Mouse (Mus musculus) lung, postnatal 0 days (tissue): ENCODE measurements around the gene Pfas. TPM values are rescaled to one million over a fixed set of nuclear protein-coding genes. Genes with fewer than 3 reads are reported as not detected.
A peak's percentile ranks its signal among the peaks of the same experiment; 100 is the strongest.

Source experiments
- ATAC-seq: fragments of 200-750 bp; cut with Nextera tagmentation; 2 replicates; pipeline ENCODE4 v1.8.0; 2017; ENCODE audit warnings: moderate library complexity
- DNase-seq: peaks from one replicate; pipeline ENCODE4 v3.0.0-alpha.2; 2016; ENCODE audit warnings: low spot score
- H3K27ac ChIP-seq: fragments of 300-500 bp; sonication (generic); 2 replicates; pipeline ENCODE4 v1.5.1; 2014; ENCODE audit warnings: antibody characterized with exemption, mild to moderate bottlenecking, low read length, mixed read lengths
- H3K27me3 ChIP-seq: fragments of 300-500 bp; sonication (generic); replicated peaks from 2 replicates; pipeline ENCODE4 v1.6.1; 2014; ENCODE audit warnings: low read length, mixed read lengths; ENCODE audit not compliant: insufficient read depth
- H3K36me3 ChIP-seq: fragments of 300-500 bp; sonication (generic); 2 replicates; pipeline ENCODE4 v1.6.1; 2014; ENCODE audit warnings: low read length, mixed read lengths; ENCODE audit not compliant: insufficient read depth
- H3K4me1 ChIP-seq: fragments of 300-500 bp; sonication (generic); 2 replicates; pipeline ENCODE4 v1.6.1; 2014; ENCODE audit warnings: antibody characterized with exemption, low read depth, low read length, mixed read lengths; ENCODE audit not compliant: insufficient read depth
- H3K4me2 ChIP-seq: fragments of 300-500 bp; sonication (generic); replicated peaks from 2 replicates; pipeline ENCODE4 v1.6.1; 2014; ENCODE audit warnings: low read depth, mild to moderate bottlenecking, low read length, moderate library complexity, mixed read lengths
- H3K4me3 ChIP-seq: fragments of 300-500 bp; sonication (generic); 2 replicates; pipeline ENCODE4 v1.5.1; 2014; ENCODE audit warnings: low read depth, low read length
- H3K9ac ChIP-seq: fragments of 300-500 bp; sonication (generic); replicated peaks from 2 replicates; pipeline ENCODE4 v1.6.1; 2014; ENCODE audit warnings: low read depth, mild to moderate bottlenecking
- H3K9me3 ChIP-seq: fragments of 300-500 bp; sonication (generic); 2 replicates; pipeline ENCODE4 v1.6.1; 2016; ENCODE audit warnings: low read length, mixed read lengths
- CTCF ChIP-seq: IDR thresholded peaks from 2 replicates; pipeline ENCODE4 v1.5.1; 2016; ENCODE audit warnings: antibody characterized with exemption, mild to moderate bottlenecking
- EP300 ChIP-seq: IDR thresholded peaks from 2 replicates; pipeline ENCODE4 v1.6.1; 2016; ENCODE audit warnings: antibody characterized with exemption, mild to moderate bottlenecking, control low read depth
- WGBS: fragments of 180-500 bp; shearing (Covaris S2); extraction: QIAGEN DNeasy Blood & Tissue Kit; methylation state at CpG from one replicate; pipeline ENCODE4 v1.1.7; 2014; 5-methylcytosine and 5-hydroxymethylcytosine counted together
- polyA plus RNA-seq: library from polyadenylated mRNA; unstranded; fragments of >200 nt; fragmentation: Nextera tagmentation; extraction: Ambion mirVana; gene quantifications from 2 replicates; pipeline ENCODE4 v1.2.1, GENCODE M21; 2015

Gene Pfas
- polyA plus RNA-seq, 1 experiment from 2014 or later = 7.0 TPM

DNA sequence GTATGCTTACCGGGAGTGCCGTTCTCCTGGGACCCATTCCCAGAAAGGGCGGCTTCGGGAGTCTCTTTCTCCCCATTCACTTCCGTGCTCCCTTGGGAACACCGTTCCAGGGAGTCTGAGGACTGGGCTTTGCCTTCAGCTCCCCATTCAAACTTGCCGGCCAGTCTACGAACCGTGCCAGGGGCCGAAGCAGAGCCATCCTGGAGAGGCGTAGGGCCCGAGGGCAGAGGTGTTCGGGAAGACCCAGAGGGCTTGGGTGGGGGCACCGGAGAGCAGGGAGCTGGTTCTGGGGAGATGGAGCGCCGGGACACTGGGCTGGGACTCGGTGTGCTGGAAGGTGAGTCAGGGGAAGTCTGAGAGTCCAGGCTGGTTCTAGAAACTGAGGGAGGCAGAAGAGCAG, 53.9 kb downstream of the Pfas start:
- Histone ChIP-seq H3K36me3 (no peaks in the 10 kb centered on the region), H3K4me2 (peak overlapping the region; percentile 55), H3K27ac (no peak overlapping the region), H3K4me1 (0 out of 2 replicates have a peak, but pooled peaks cover 2% of the 10 kb centered on the region), H3K9me3 (no peaks in the 10 kb centered on the region), H3K9ac (no peak overlapping the region), H3K4me3 (peak overlapping the region; percentile 31), H3K27me3 (peaks cover 4% of the 10 kb centered on the region; the same call in 1 of the 2 replicates)
- no peak for TF ChIP-seq CTCF
- TF ChIP-seq EP300 = no peak
- ATAC-seq (no peak), DNase-seq (no peak)
- 5% methylated on average over 17 of the region's 17 CpGs for WGBS

DNA sequence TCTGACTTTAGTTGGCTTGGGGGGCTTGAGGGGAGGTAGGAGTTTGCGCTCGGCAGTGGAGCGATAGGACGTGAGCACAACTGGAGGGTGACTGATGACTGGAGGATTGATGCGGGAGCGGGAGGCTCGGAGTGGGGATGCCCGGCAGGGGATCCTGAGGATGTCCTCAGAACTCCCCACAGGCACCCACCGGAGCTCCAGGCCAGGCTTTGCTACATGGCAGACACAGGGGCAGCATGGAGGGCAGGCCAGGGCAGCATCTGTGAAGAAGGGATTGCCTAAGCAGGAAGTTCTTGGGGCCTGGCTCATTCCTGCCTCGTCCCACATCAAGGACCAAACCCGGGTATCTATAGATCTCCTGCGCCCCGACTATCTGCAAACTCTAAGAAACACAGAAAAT, 54.4 kb downstream of the Pfas start:
- DNase-seq (no peak), ATAC-seq (no peak)
- H3K27ac ChIP-seq = no peak overlapping the region
- 0 out of 2 replicates have a peak, but pooled peaks cover 2% of the 10 kb centered on the region for H3K4me1 ChIP-seq
- 10% methylated on average over 13 of the region's 13 CpGs for WGBS
- no peak overlapping the region for H3K9ac ChIP-seq
- H3K9me3 ChIP-seq = no peaks in the 10 kb centered on the region
- TF ChIP-seq CTCF (no peak), EP300 (no peak)
- peaks cover 4% of the 10 kb centered on the region; the same call in 1 of the 2 replicates for H3K27me3 ChIP-seq
- H3K36me3 ChIP-seq = no peaks in the 10 kb centered on the region; the same call in 1 of the 2 replicates
- peak overlapping the region; percentile 55 for H3K4me2 ChIP-seq
- H3K4me3 ChIP-seq = peak overlapping the region; percentile 31; the same call in 1 of the 2 replicates

DNA sequence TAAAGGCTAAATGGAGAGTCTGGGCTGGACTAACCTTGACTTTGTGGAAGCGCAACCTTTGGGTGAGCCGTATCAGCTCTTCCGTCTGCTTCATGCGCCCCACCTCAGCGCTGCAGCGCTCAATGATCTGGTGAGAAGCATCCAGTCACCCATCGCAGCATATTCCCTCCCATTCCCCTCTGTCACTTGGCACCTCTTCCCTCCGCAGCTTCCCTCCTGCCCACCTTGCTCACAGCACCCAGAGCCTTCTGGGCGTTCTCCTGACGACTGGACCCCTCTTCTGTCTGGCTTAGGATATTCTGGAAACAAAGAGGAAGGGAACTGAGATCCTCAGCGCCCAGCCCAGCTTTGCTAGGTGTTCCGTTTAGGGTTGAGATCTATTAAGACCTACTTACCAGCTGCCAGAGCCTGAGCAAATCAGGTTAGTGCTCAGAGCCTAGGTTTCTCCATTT, 60.7 kb downstream of the Pfas start:
- H3K4me2 ChIP-seq = no peak overlapping the region
- no peaks in the 10 kb centered on the region for H3K9me3 ChIP-seq
- TF ChIP-seq EP300 = no peak
- TF ChIP-seq CTCF = no peak
- 27% methylated on average over 12 of the region's 12 CpGs for WGBS
- H3K36me3 ChIP-seq = no peaks in the 10 kb centered on the region; the same call in 1 of the 2 replicates
- no peak overlapping the region for H3K27ac ChIP-seq
- H3K4me1 ChIP-seq = no peaks in the 10 kb centered on the region
- no peak for DNase-seq
- no peak overlapping the region for H3K4me3 ChIP-seq
- no peaks in the 10 kb centered on the region for H3K27me3 ChIP-seq
- ATAC-seq = no peak
- H3K9ac ChIP-seq = no peak overlapping the region

DNA sequence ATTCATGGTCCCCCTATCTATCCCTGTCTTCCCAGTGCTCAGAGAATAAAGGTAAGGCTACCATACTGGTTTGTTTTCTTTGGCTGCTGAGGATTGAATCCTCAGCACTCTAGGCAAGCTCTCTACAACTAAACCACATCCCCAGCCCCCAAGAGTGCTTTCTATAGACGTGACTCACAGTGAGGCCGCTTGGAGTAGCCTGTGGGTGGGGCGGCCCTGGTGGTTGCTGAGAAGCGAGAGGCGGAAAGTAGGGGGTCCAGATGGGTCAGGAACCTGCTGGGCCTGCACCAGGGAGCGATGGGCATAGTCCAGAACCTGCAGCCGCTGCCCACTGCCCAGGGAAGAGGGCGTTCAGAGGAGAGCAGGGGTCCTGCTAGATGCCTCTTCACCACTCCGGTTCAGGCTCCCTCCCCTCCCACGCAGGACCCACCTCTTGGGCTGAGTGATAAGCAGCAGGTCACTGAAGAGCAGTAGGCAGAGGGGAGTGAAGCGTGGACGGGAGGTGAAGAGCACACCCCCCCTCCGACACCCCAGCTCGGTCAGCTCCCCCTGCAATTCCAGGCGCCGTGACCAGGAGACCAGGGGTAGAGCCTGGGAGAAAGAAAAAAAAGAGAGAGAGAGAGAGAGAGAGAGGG, 61.3 kb downstream of the Pfas start:
- TF ChIP-seq EP300 (no peak), CTCF (no peak)
- DNase-seq = peak; percentile 25
- ATAC-seq = peak; percentile 48; the same call in 1 of the 2 replicates
- WGBS = 26% methylated on average over 13 of the region's 16 CpGs
- H3K4me1 ChIP-seq = no peaks in the 10 kb centered on the region
- H3K9me3 ChIP-seq = no peaks in the 10 kb centered on the region
- no peaks in the 10 kb centered on the region for H3K27me3 ChIP-seq
- H3K9ac ChIP-seq = no peak overlapping the region
- no peak overlapping the region for H3K27ac ChIP-seq
- peak overlapping the region; percentile 25; the same call in 1 of the 2 replicates for H3K4me2 ChIP-seq
- H3K4me3 ChIP-seq = no peak overlapping the region
- H3K36me3 ChIP-seq = no peaks in the 10 kb centered on the region; the same call in 1 of the 2 replicates

DNA sequence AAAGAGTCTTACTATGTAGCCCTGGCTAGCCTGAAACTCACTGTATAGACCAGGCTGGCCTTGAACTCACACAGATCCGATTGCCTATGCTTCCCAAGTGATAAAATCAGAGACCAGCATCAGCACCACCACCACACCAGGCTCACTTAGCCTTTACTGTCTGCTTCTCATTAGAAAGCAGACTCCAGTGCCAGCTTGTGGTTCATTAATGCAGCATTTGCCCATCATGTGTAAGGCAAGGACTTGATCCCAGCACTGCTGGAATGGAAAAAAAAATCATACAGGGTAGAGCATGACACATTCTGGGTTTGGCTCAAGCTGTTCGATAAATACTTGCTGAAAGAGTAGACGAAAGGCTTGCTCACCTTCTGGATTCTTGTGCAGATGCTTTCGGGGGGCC, 62.3 kb downstream of the Pfas start:
- Histone ChIP-seq H3K4me1 (no peaks in the 10 kb centered on the region), H3K27ac (no peak overlapping the region), H3K9me3 (no peaks in the 10 kb centered on the region), H3K4me3 (no peak overlapping the region), H3K36me3 (no peaks in the 10 kb centered on the region; the same call in 1 of the 2 replicates), H3K4me2 (no peak overlapping the region), H3K27me3 (no peaks in the 10 kb centered on the region), H3K9ac (no peak overlapping the region)
- ATAC-seq (no peak), DNase-seq (no peak)
- TF ChIP-seq EP300 = no peak
- no peak for TF ChIP-seq CTCF
- 83% methylated on average over 4 of the region's 4 CpGs for WGBS

DNA sequence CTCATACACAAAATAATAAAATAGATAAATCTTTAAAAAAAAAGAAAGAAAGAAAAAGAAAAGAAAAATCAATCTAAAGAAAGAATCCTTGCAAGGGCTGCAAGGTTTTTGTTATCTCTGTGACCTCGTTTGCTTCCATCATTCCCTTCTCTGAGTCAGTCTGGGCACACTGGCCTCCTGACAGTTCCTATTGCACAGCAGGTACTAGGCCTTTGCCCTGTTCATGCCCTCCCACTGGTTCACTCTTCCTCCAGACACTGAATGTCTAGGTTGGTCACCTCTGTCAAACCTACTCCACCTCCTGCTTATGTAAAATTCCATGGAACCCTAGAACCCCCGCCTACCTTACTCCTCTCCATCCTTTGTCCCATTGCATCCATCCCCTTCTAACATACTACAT, 63.0 kb downstream of the Pfas start:
- H3K4me1 ChIP-seq = peaks cover 3% of the 10 kb centered on the region; the same call in 1 of the 2 replicates
- H3K27me3 ChIP-seq = no peaks in the 10 kb centered on the region
- DNase-seq (no peak), ATAC-seq (no peak)
- H3K9ac ChIP-seq = no peak overlapping the region
- no peaks in the 10 kb centered on the region for H3K9me3 ChIP-seq
- H3K36me3 ChIP-seq = no peaks in the 10 kb centered on the region; the same call in 1 of the 2 replicates
- H3K4me3 ChIP-seq = no peak overlapping the region
- no peak overlapping the region for H3K4me2 ChIP-seq
- 79% methylated on average over 2 of the region's 2 CpGs for WGBS
- TF ChIP-seq CTCF = no peak
- no peak for TF ChIP-seq EP300
- H3K27ac ChIP-seq = no peak overlapping the region
